Mouse (Mus musculus) urinary bladder, postnatal 14 days (tissue): Measurements from ENCODE around the gene Btg2.

Source experiments
- DNase-seq: peaks from one replicate; pipeline ENCODE4 v3.0.0; 2021; ENCODE audit warnings: low spot score

Gene Btg2

GRCm38 (mm10) chr1:134097956-134098725, 19.2 kb upstream of the Btg2 start:
- DNase-seq = peak; percentile 75

GRCm38 (mm10) chr1:134097080-134097855, 18.3 kb upstream of the Btg2 start:
- no peak for DNase-seq

- peak; percentile 58 for DNase-seq
Measured at GRCm38 (mm10) chr1:134096264-134096934, 17.5 kb upstream of the Btg2 start.

GRCm38 (mm10) chr1:134095721-134096120, 16.8 kb upstream of the Btg2 start:
- DNase-seq = no peak

- no peak for DNase-seq
Measured at GRCm38 (mm10) chr1:134095033-134095612, 16.2 kb upstream of the Btg2 start.

- DNase-seq = no peak
Measured at GRCm38 (mm10) chr1:134093771-134094526, 15.0 kb upstream of the Btg2 start.

- peak; percentile 96 for DNase-seq
Measured at GRCm38 (mm10) chr1:134092852-134093770, 14.2 kb upstream of the Btg2 start.

- DNase-seq = no peak
Measured at GRCm38 (mm10) chr1:134092368-134092767, 13.4 kb upstream of the Btg2 start.

- DNase-seq = no peak
Measured at GRCm38 (mm10) chr1:134091851-134092250, 12.9 kb upstream of the Btg2 start.

- no peak for DNase-seq
Measured at GRCm38 (mm10) chr1:134089074-134089473, 10.2 kb upstream of the Btg2 start.

GRCm38 (mm10) chr1:134086811-134087398, 8.0 kb upstream of the Btg2 start:
- no peak for DNase-seq

- DNase-seq = no peak
Measured at GRCm38 (mm10) chr1:134086017-134086416, 7.1 kb upstream of the Btg2 start.

- no peak for DNase-seq
Measured at GRCm38 (mm10) chr1:134084128-134084527, 5.2 kb upstream of the Btg2 start.

GRCm38 (mm10) chr1:134083676-134084075, 4.8 kb upstream of the Btg2 start:
- no peak for DNase-seq

- DNase-seq = no peak
Measured at GRCm38 (mm10) chr1:134082987-134083516, 4.1 kb upstream of the Btg2 start.

- no peak for DNase-seq
Measured at GRCm38 (mm10) chr1:134080881-134081450, 2.0 kb upstream of the Btg2 start.

GRCm38 (mm10) chr1:134080406-134080805, 1.5 kb upstream of the Btg2 start:
- DNase-seq = no peak

GRCm38 (mm10) chr1:134079477-134080163, 700 bp upstream of the Btg2 start:
- DNase-seq = no peak
